Mouse (Mus musculus): ENCODE data around the gene U2af2. TPM values are rescaled to one million over a fixed set of nuclear protein-coding genes. Genes with fewer than 3 reads are reported as not detected.

Gene U2af2
- 125 and 128 TPM in 2 replicates for polyA plus RNA-seq (2015; fragmentation: Nextera tagmentation; extraction: Ambion mirVana)

DNA sequence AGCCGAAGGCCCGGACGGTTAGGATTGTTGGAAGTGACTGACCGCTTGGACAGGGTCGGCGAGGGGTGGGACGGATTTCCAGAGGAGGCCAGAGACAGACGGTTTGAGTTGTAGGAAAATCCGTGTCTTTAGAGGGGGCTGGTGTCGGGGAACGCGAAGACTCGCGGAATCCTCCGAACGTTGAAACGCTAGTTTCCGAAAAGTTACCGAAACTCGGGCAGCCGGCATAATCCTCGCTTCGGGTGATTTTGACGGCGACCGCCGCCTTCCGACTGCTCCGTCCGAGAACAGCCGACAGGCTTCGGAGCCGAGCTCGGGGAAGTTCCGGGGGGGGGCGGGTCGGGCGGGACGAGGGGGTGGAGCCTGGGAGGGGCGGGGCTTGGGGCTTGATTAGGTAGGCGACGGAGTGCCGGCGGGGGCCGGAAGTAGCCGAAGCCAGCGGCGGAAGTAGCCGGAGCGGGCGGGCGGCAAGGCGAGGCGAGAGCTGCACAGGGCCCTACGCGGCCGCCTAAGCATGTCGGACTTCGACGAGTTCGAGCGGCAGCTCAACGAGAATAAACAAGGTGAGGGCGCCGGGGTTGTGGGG is at the start of gene U2af2:
Gene U2af2 (plus strand): TSS at position 370 of the 586 bp plus-strand sequence.
- Histone ChIP-seq H3K36me3 (ENCODE audit: control insufficient read depth, insufficient read depth) (0 out of 2 replicates have a peak, but pooled peaks cover 3% of the 10 kb centered on the region), H3K4me1 (replicated peaks; ENCODE audit: control insufficient read depth, insufficient read depth, low read length) (peaks cover 50% of the 10 kb centered on the region), H3K27ac (ENCODE audit: low read length) (peak within 1 kb of the TSS; percentile 96), H3K9me3 (ENCODE audit: control insufficient read depth, low read length) (no peaks in the 10 kb centered on the region), H3K4me3 (replicated peaks; ENCODE audit: low read length) (peak within 1 kb of the TSS; percentile 83), H3K9ac (replicated peaks; ENCODE audit: low read depth, low read length) (peak within 1 kb of the TSS; percentile 71), H3K4me2 (ENCODE audit: low read length) (peak within 1 kb of the TSS; percentile 97), H3K27me3 (replicated peaks; ENCODE audit: control insufficient read depth, insufficient read depth, low read length) (peaks cover 7% of the 10 kb centered on the region; the same call in 1 of the 2 replicates)
- under 1% methylated on average over 65 of the region's 65 CpGs for WGBS
- ATAC-seq = peak; percentile 76

GRCm38 (mm10) chr7:5012681-5013513 is 49.0 kb upstream of the U2af2 start:
- Histone ChIP-seq H3K4me1 (replicated peaks; ENCODE audit: control insufficient read depth, insufficient read depth, low read length) (peaks cover 12% of the 10 kb centered on the region), H3K27ac (ENCODE audit: low read length) (no peak overlapping the region), H3K36me3 (ENCODE audit: control insufficient read depth, insufficient read depth) (peaks cover 36% of the 10 kb centered on the region), H3K9me3 (ENCODE audit: control insufficient read depth, low read length) (no peaks in the 10 kb centered on the region), H3K4me3 (replicated peaks; ENCODE audit: low read length) (no peak overlapping the region), H3K27me3 (replicated peaks; ENCODE audit: control insufficient read depth, insufficient read depth, low read length) (no peaks in the 10 kb centered on the region), H3K4me2 (ENCODE audit: low read length) (no peak overlapping the region), H3K9ac (replicated peaks; ENCODE audit: low read depth, low read length) (no peak overlapping the region)
- 91% methylated on average over 27 of the region's 27 CpGs for WGBS
- no peak for ATAC-seq

GRCm38 (mm10) chr7:5014251-5015117 is 47.5 kb upstream of the U2af2 start, which contains the start of the genes Zfp524 and Fiz1:
Zfp524 (plus strand) TSS chr7:5014415.
Fiz1 (minus strand) TSS chr7:5014697.
- peaks cover 15% of the 10 kb centered on the region for H3K4me1 ChIP-seq (replicated peaks; ENCODE audit: control insufficient read depth, insufficient read depth, low read length)
- peak within 1 kb of the TSS; percentile 71 for H3K4me2 ChIP-seq (ENCODE audit: low read length)
- peak within 1 kb of the TSS; percentile 99 for H3K27ac ChIP-seq (ENCODE audit: low read length)
- H3K36me3 ChIP-seq (ENCODE audit: control insufficient read depth, insufficient read depth) = peaks cover 23% of the 10 kb centered on the region
- peak within 1 kb of the TSS; percentile 88 for H3K4me3 ChIP-seq (replicated peaks; ENCODE audit: low read length)
- under 1% methylated on average over 42 of the region's 42 CpGs for WGBS
- H3K9ac ChIP-seq (replicated peaks; ENCODE audit: low read depth, low read length) = peak within 1 kb of the TSS; percentile 90
- H3K9me3 ChIP-seq (ENCODE audit: control insufficient read depth, low read length) = no peaks in the 10 kb centered on the region
- H3K27me3 ChIP-seq (replicated peaks; ENCODE audit: control insufficient read depth, insufficient read depth, low read length) = no peaks in the 10 kb centered on the region
- ATAC-seq = peak; percentile 81

DNA sequence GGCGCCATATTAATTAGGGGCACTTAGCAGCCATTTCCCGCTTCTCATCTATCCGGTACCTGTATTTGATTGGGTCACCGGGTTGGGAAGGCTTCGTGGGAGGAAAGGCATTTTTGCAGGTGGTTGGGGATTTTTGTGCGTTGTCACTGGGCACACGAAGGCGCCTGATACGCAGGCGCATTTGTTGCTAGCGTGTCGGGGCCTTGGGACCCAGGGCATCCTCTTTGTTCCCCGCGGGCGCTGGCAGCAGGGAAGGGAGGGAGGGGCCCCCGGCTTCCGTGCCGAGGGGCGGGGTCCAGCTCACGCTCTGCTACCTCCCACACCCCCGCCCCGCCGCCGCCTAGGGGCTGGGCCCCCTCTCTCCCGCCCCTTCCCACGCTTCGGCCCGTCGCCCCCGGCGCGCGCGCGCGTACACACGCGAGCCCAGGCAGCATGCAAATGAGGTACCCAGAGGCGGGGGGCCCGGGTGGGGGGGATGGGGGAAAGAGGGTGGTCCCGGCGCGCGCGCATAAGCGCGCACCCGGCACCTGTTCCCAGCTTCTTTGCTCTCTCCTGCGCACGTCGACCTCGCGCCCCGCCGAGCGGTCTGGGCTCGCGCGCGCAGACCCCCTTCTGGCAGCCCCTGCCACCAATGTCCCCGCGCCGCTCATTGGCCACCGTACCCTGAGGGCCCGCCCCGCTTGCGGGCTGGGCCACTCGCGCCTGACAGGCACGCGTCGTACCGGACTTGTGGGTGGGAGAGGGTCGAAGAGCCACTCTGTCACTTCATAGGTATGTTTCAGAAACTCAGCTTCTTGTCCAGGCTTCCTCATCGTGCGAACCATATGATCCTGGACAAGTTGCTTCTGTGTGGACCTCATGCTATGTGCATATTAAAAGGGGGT is 46.6 kb upstream of the U2af2 start, which contains the start of gene Gm44973:
Gene Gm44973 (plus strand): TSS at position 379 of the 884 bp plus-strand sequence.
- under 1% methylated on average over 55 of the region's 76 CpGs for WGBS
- ATAC-seq = peak; percentile 74
- peak within 1 kb of the TSS; percentile 88 for H3K4me3 ChIP-seq (replicated peaks; ENCODE audit: low read length)
- peak within 1 kb of the TSS; percentile 99 for H3K27ac ChIP-seq (ENCODE audit: low read length)
- H3K9ac ChIP-seq (replicated peaks; ENCODE audit: low read depth, low read length) = peak within 1 kb of the TSS; percentile 90
- H3K27me3 ChIP-seq (replicated peaks; ENCODE audit: control insufficient read depth, insufficient read depth, low read length) = no peaks in the 10 kb centered on the region
- peak within 1 kb of the TSS; percentile 71 for H3K4me2 ChIP-seq (ENCODE audit: low read length)
- H3K9me3 ChIP-seq (ENCODE audit: control insufficient read depth, low read length) = no peaks in the 10 kb centered on the region
- peaks cover 15% of the 10 kb centered on the region for H3K36me3 ChIP-seq (ENCODE audit: control insufficient read depth, insufficient read depth)
- peaks cover 17% of the 10 kb centered on the region for H3K4me1 ChIP-seq (replicated peaks; ENCODE audit: control insufficient read depth, insufficient read depth, low read length)

- H3K27ac ChIP-seq (ENCODE audit: low read length) = peak overlapping the region; percentile 99
- no peaks in the 10 kb centered on the region for H3K9me3 ChIP-seq (ENCODE audit: control insufficient read depth, low read length)
- 65% methylated on average over 3 of the region's 3 CpGs for WGBS
- H3K4me1 ChIP-seq (replicated peaks; ENCODE audit: control insufficient read depth, insufficient read depth, low read length) = peaks cover 19% of the 10 kb centered on the region
- peak overlapping the region; percentile 88 for H3K4me3 ChIP-seq (replicated peaks; ENCODE audit: low read length)
- H3K36me3 ChIP-seq (ENCODE audit: control insufficient read depth, insufficient read depth) = peaks cover 11% of the 10 kb centered on the region
- H3K27me3 ChIP-seq (replicated peaks; ENCODE audit: control insufficient read depth, insufficient read depth, low read length) = no peaks in the 10 kb centered on the region
- no peak for ATAC-seq
- peak overlapping the region; percentile 71 for H3K4me2 ChIP-seq (ENCODE audit: low read length)
- H3K9ac ChIP-seq (replicated peaks; ENCODE audit: low read depth, low read length) = peak overlapping the region; percentile 69
Observed at GRCm38 (mm10) chr7:5016057-5016456, 45.9 kb upstream of the U2af2 start.

- H3K4me3 ChIP-seq (replicated peaks; ENCODE audit: low read length) = no peak overlapping the region
- H3K9me3 ChIP-seq (ENCODE audit: control insufficient read depth, low read length) = no peaks in the 10 kb centered on the region
- peaks cover 26% of the 10 kb centered on the region for H3K4me1 ChIP-seq (replicated peaks; ENCODE audit: control insufficient read depth, insufficient read depth, low read length)
- WGBS = 98% methylated on average over 2 of the region's 2 CpGs
- peaks cover 4% of the 10 kb centered on the region; the same call in 1 of the 2 replicates for H3K36me3 ChIP-seq (ENCODE audit: control insufficient read depth, insufficient read depth)
- no peak overlapping the region for H3K9ac ChIP-seq (replicated peaks; ENCODE audit: low read depth, low read length)
- no peak for ATAC-seq
- H3K27me3 ChIP-seq (replicated peaks; ENCODE audit: control insufficient read depth, insufficient read depth, low read length) = no peaks in the 10 kb centered on the region
- no peak overlapping the region for H3K4me2 ChIP-seq (ENCODE audit: low read length)
- no peak overlapping the region for H3K27ac ChIP-seq (ENCODE audit: low read length)
Observed at GRCm38 (mm10) chr7:5016920-5017319, 45.0 kb upstream of the U2af2 start.

GRCm38 (mm10) chr7:5017352-5017751 is 44.6 kb upstream of the U2af2 start:
- Histone ChIP-seq H3K4me3 (replicated peaks; ENCODE audit: low read length) (no peak overlapping the region), H3K27me3 (replicated peaks; ENCODE audit: control insufficient read depth, insufficient read depth, low read length) (no peaks in the 10 kb centered on the region), H3K4me2 (ENCODE audit: low read length) (no peak overlapping the region), H3K9ac (replicated peaks; ENCODE audit: low read depth, low read length) (no peak overlapping the region), H3K9me3 (ENCODE audit: control insufficient read depth, low read length) (no peaks in the 10 kb centered on the region), H3K36me3 (ENCODE audit: control insufficient read depth, insufficient read depth) (peaks cover 4% of the 10 kb centered on the region; the same call in 1 of the 2 replicates), H3K27ac (ENCODE audit: low read length) (no peak overlapping the region), H3K4me1 (replicated peaks; ENCODE audit: control insufficient read depth, insufficient read depth, low read length) (peaks cover 26% of the 10 kb centered on the region)
- no peak for ATAC-seq
- WGBS = 92% methylated on average over 16 of the region's 16 CpGs

GRCm38 (mm10) chr7:5017931-5018330 is 44.0 kb upstream of the U2af2 start:
- WGBS = 96% methylated on average over 21 of the region's 21 CpGs

More at GRCm38 (mm10) chr7:5017931-5018330, 44.0 kb upstream of the U2af2 start:
- peaks cover 26% of the 10 kb centered on the region for H3K4me1 ChIP-seq (replicated peaks; ENCODE audit: control insufficient read depth, insufficient read depth, low read length)
- no peaks in the 10 kb centered on the region for H3K36me3 ChIP-seq (ENCODE audit: control insufficient read depth, insufficient read depth)
- no peaks in the 10 kb centered on the region for H3K9me3 ChIP-seq (ENCODE audit: control insufficient read depth, low read length)
- no peak for ATAC-seq
- H3K27ac ChIP-seq (ENCODE audit: low read length) = no peak overlapping the region
- H3K9ac ChIP-seq (replicated peaks; ENCODE audit: low read depth, low read length) = no peak overlapping the region
- no peaks in the 10 kb centered on the region for H3K27me3 ChIP-seq (replicated peaks; ENCODE audit: control insufficient read depth, insufficient read depth, low read length)
- H3K4me3 ChIP-seq (replicated peaks; ENCODE audit: low read length) = no peak overlapping the region
- H3K4me2 ChIP-seq (ENCODE audit: low read length) = no peak overlapping the region
